Mouse (Mus musculus) adipocyte (in vitro differentiated cells): ENCODE measurements around the gene Dpp9.
A peak's percentile ranks its signal among the peaks of the same experiment; 100 is the strongest.

Experiments
- DNase-seq: peaks from one replicate; pipeline ENCODE4 v3.0.0-alpha.2; 2016; ENCODE audit warnings: low spot score

The Dpp9 gene

DNA sequence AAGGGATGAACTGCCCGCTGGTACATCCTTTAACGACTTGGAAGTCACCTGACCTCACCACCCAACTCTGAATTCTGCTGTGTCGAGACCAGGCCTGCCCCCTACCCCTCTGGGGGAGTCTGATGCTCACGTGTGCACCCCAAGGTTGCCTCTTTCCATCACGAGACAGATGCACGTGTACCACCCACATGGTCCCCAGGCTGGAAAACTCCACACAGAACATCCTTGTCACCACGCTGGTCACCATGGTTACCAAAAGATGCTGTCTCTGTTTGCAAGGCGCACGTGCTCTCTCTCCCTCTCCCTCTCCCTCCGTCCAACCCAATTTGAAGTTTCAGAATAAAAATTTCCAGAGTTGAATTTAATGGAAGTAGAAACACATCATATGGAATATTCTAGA lies 11.2 kb upstream of the Dpp9 start:
- DNase-seq, result no peak

DNA sequence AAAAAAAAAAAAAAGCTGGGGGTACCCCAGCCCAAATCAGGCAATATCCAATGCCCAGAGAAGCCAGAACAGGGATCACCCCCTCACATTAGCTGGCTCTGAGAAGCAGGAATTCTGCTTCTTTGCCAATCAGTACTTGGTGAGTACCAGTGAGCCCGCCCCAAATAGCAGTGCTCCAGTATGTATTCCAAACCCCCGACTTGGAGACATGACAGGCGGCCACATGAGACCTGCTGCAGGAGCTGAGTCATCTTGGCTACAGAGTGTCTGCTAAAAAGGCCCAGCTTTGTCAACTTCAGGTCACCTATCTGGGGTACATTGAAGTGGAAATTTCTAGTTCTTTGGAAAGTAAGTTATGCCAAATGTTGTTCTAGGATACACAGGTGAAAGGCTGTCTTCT lies 7.9 kb upstream of the Dpp9 start:
- no peak for DNase-seq

- DNase-seq, result no peak
These were observed 6.2 kb upstream of the Dpp9 start for GRCm38 (mm10) chr17:56224916-56225315.

DNA sequence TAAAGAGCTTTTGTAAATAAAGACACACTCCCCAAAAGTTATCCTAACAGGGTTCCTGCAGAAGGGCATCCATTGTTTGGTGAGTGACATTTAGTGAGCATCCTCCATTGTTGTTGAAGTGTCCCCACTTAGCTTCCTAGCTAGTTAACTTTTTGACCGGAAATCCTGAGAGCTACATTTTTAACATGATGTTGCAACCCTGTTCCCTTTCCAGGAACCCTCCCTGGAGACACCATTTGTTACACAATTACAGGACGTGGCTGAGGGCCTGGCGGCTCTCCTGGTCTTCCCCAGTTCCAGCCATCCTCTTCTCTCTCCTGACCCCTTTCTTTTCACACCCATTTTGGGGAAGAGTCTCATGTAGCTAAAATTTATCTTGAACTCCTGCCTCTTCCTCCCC lies 1.1 kb upstream of the Dpp9 start:
- DNase-seq, result peak; percentile 97

DNA sequence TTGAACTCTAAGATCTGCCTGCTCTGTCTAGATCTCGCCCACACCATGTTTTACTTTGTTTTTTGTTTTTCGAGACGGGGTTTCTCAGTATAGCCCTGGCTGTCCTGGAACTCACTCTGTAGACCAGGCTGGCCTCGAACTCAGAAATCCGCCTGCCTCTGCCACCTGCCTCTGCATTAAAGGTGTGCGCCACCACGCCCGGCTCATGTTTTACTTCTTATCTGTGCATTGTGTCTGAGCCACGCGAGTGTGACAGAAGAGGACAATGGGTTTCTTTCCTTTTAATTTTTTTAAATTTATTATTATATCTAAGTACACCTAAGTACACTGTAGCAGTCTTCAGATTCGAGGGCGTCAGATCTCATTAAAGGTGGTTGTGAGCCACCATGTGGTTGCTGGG lies 546 bp upstream of the Dpp9 start:
- no peak for DNase-seq

- DNase-seq, result no peak
These were observed 1.0 kb downstream of the Dpp9 start for GRCm38 (mm10) chr17:56217670-56218069.

- DNase-seq, result no peak
These were observed 4.5 kb downstream of the Dpp9 start for GRCm38 (mm10) chr17:56214229-56214628.

GRCm38 (mm10) chr17:56212676-56213075 lies 6.0 kb downstream of the Dpp9 start:
- no peak for DNase-seq

GRCm38 (mm10) chr17:56211090-56211489 lies 7.6 kb downstream of the Dpp9 start:
- no peak for DNase-seq

GRCm38 (mm10) chr17:56208821-56209220 lies 9.9 kb downstream of the Dpp9 start:
- no peak for DNase-seq

- DNase-seq, result peak; percentile 53
These were observed 10.7 kb downstream of the Dpp9 start for GRCm38 (mm10) chr17:56207963-56208530.

GRCm38 (mm10) chr17:56206986-56207674 lies 11.6 kb downstream of the Dpp9 start:
- no peak for DNase-seq

DNA sequence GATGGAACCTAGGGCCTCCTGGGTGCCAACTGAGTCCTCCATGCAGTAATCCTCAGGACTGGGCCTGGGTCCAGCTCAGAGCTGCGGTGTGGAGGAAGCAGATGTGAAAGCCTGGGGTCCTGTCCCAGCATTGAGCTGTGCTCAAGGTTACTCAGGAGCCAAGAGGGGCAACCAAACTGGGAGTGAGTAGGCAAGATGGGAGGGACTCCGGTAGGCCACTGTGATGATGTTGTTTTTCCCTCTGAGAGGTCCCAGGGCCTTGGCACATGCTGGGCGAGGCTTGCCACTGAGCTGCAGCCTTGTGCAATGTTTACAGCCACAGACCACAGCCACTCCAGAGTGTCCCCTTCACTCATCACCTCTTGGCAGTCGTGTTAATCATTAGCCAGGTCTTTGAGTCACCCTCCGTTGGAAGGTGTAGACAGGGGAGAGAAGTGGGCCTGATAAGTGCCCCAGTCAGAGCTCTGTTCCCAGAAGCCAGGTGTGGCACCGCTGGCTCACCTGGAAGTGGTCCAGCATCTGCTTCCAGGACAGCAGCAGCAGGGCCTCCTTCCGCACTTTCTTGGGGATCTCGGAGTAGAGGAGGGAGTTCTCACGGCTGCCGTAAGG lies 12.3 kb downstream of the Dpp9 start:
- no peak for DNase-seq

GRCm38 (mm10) chr17:56203729-56204128 lies 15.0 kb downstream of the Dpp9 start:
- peak; percentile 39 for DNase-seq

GRCm38 (mm10) chr17:56202476-56202875 lies 16.2 kb downstream of the Dpp9 start:
- no peak for DNase-seq

DNA sequence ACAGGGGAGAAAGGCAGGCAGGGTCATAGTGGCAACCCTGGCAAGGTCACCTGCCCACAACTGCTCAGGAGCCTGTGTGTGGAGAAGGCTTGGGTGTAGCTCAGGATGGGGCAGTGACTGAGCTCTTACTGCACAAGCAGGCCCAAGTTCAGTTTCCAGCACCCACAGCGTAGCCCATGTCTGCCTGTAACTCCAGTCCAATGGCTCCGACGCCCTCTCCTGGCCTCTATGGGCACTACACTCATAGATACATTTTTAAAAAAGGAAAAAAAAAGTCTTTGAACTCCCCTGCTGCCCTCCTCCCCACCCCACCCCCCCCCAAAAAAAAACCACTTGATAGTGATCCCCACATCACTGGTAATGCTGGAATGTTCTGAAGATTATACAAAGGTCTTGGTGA lies 17.1 kb downstream of the Dpp9 start:
- no peak for DNase-seq

- no peak for DNase-seq
These were observed 18.1 kb downstream of the Dpp9 start for GRCm38 (mm10) chr17:56200586-56200985.

DNA sequence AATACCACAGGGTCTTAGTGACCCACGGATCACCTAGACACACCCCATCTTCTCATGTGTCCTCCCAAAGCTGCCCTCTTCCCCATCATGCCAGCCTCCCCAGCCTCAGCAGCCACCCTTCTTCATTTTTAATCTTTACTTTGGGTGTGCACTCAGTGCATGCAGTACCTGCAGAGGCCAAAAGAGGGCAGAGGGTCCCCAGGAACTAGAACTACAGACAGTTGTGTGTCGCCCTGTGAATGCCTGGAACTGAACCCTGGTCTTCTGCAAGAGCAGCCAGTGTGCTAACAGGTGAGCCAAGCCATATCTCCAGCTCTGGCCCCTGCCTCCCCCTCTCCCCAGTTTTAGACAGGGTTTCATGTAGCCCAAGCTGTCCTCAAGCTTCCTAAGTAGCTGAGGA lies 21.8 kb downstream of the Dpp9 start:
- DNase-seq, result peak; percentile 18

DNA sequence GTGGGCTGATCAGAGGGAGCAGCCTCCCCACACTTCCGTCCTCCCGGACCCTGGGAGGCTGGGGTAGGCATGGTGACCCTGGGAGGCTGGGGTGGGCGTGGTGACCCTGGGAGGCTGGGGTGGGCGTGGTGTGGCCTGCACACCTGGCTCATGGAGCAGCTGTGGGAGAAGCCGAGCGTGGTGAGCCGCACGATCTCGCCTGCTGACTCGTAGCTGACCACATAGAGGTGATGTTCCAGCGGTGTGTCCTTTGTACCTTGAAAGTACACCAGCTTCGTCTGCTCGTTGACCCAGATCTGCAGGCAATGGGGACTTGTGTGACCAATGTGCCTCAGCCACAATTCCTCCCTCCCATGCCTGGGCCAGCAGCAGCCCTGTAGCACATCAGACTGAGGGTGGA lies 23.9 kb downstream of the Dpp9 start:
- no peak for DNase-seq

DNA sequence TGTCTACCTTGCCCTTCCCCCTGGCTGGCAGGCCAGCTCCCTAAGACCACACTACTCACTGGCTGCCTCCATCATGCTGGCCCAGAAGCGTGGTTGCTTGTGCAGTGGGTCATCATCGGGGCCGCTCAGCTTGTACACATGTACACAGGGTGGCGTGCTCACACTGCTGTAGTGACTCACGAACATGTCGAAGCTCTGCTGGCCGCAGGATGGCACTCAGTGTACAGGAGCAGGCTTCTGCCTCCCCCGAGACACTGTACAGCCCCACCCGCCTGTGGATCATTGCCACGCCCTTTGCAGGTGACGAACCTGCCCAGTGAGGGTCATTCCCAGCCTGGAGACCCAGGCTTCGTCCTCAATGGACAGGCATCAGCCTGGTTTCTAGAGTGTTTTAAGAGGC lies 24.3 kb downstream of the Dpp9 start:
- DNase-seq, result no peak

DNA sequence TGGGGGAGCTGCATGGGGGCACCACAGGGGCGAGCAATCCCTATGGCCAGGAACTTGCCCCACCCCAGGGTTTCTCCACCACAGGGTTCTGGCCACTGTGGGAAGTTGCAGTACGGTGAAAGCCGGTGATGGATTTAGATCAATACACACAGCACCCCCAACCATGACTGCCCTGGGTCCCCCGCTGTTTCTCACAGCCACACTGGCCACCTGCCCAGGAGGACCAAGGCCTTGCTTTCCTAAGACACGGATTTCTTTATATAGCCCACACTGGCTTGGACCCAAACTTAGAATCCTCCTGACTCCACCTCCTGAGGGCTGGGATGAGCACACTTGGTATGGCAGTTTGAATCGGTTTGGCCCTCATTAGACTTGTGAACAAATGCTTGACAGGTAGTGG lies 27.4 kb downstream of the Dpp9 start:
- peak; percentile 25 for DNase-seq

- DNase-seq, result peak; percentile 72
These were observed 33.2 kb downstream of the Dpp9 start for GRCm38 (mm10) chr17:56185281-56186141.

GRCm38 (mm10) chr17:56183658-56184103 lies 35.0 kb downstream of the Dpp9 start, which contains the start of gene Mydgf:
TSS of gene Mydgf (minus strand) at chr17:56183920.
- DNase-seq, result peak; percentile 96
